Mouse (Mus musculus): ENCODE results near the gene Man1a2. TPM values are rescaled to one million over a fixed set of nuclear protein-coding genes. Genes with fewer than 3 reads are reported as not detected.
A peak's percentile ranks its signal among the peaks of the same experiment; 100 is the strongest.

Gene Man1a2
- total RNA-seq (2022), result 100 to 1,000 TPM; 112 to 121 (median 116) TPM

- DNase-seq (ENCODE audit: low spot score in 2 of 2), result peak; percentile 66 to 80
Measured at GRCm38 (mm10) chr3:100685087-100685762, at the start of gene Man1a2. Man1a2 (minus strand) TSS chr3:100685503.

GRCm38 (mm10) chr3:100734482-100735154 lies 49.3 kb upstream of the Man1a2 start:
- DNase-seq (ENCODE audit: low spot score in 2 of 2), result no peak

GRCm38 (mm10) chr3:100731896-100732295 lies 46.6 kb upstream of the Man1a2 start:
- no peak for DNase-seq (ENCODE audit: low spot score in 2 of 2)

GRCm38 (mm10) chr3:100731347-100731746 lies 46.0 kb upstream of the Man1a2 start:
- peak; percentile 34 to 49 for DNase-seq (ENCODE audit: low spot score in 2 of 2)

GRCm38 (mm10) chr3:100728008-100728712 lies 42.9 kb upstream of the Man1a2 start:
- DNase-seq (ENCODE audit: low spot score in 2 of 2), result no peak

GRCm38 (mm10) chr3:100725960-100726674 lies 40.8 kb upstream of the Man1a2 start:
- DNase-seq (ENCODE audit: low spot score in 2 of 2), result no peak

GRCm38 (mm10) chr3:100720786-100721300 lies 35.5 kb upstream of the Man1a2 start:
- DNase-seq (ENCODE audit: low spot score in 2 of 2), result no peak

GRCm38 (mm10) chr3:100716241-100716640 lies 30.9 kb upstream of the Man1a2 start:
- no peak for DNase-seq (ENCODE audit: low spot score in 2 of 2)

GRCm38 (mm10) chr3:100715367-100715766 lies 30.1 kb upstream of the Man1a2 start:
- no peak for DNase-seq (ENCODE audit: low spot score in 2 of 2)

GRCm38 (mm10) chr3:100713142-100714005 lies 28.1 kb upstream of the Man1a2 start:
- DNase-seq (ENCODE audit: low spot score in 2 of 2), result no peak

GRCm38 (mm10) chr3:100712140-100712539 lies 26.8 kb upstream of the Man1a2 start:
- no peak for DNase-seq (ENCODE audit: low spot score in 2 of 2)

- no peak for DNase-seq (ENCODE audit: low spot score in 2 of 2)
Measured at GRCm38 (mm10) chr3:100711486-100711885, 26.2 kb upstream of the Man1a2 start.

- no peak for DNase-seq (ENCODE audit: low spot score in 2 of 2)
Measured at GRCm38 (mm10) chr3:100707117-100707516, 21.8 kb upstream of the Man1a2 start.

- DNase-seq (ENCODE audit: low spot score in 2 of 2), result no peak
Measured at GRCm38 (mm10) chr3:100705128-100705667, 19.9 kb upstream of the Man1a2 start.

GRCm38 (mm10) chr3:100703847-100704644 lies 18.7 kb upstream of the Man1a2 start:
- no peak for DNase-seq (ENCODE audit: low spot score in 2 of 2)

GRCm38 (mm10) chr3:100702875-100703846 lies 17.9 kb upstream of the Man1a2 start:
- DNase-seq (ENCODE audit: low spot score in 2 of 2), result no peak

GRCm38 (mm10) chr3:100688747-100689146 lies 3.4 kb upstream of the Man1a2 start:
- DNase-seq (ENCODE audit: low spot score in 2 of 2), result no peak

GRCm38 (mm10) chr3:100686756-100687155 lies 1.5 kb upstream of the Man1a2 start:
- DNase-seq (ENCODE audit: low spot score in 2 of 2), result no peak

Measured in layer of hippocampus, adult 8-10 months (tissue).